8 mouse cellular contexts compared by ENCODE assay signal in genomic region chr1:14506201-14506830, GRCm38 (mm10).
DNase-seq lines count a peak whose midpoint lies in the region; ATAC-seq and TF ChIP-seq lines count a peak whose summit lies in the region.

No protein-coding gene starts in this region.

- H3K27ac ChIP-seq in kidney, embryonic 14.5 days (ENCODE audit: low read depth, low read length), result peak overlapping the region; percentile 37; the same call in 1 of the 2 replicates
- H3K27ac ChIP-seq in forebrain, embryonic 15.5 days (replicated peaks), result no peak overlapping the region
- H3K27ac ChIP-seq in intestine, postnatal 0 days (ENCODE audit: low read depth, low read length), result no peak overlapping the region

- peak overlapping the region; percentile 44 for H3K4me3 ChIP-seq in kidney, embryonic 14.5 days (ENCODE audit: low read length)
- peak overlapping the region; percentile 42 for H3K4me3 ChIP-seq in forebrain, embryonic 15.5 days
- peak overlapping the region; percentile 40 for H3K4me3 ChIP-seq in intestine, postnatal 0 days (ENCODE audit: low read depth, low read length)
- H3K4me3 ChIP-seq in megakaryocyte, embryonic 14.5 days (replicated peaks), result peak overlapping the region; percentile 91

- ATAC-seq in kidney, embryonic 14.5 days (ENCODE audit: low FRiP score, low TSS enrichment), result peak; percentile 91
- peak; percentile 86 for ATAC-seq in forebrain, embryonic 15.5 days (replicated peaks)
- no peak; the same call in 1 of the 2 replicates for ATAC-seq in intestine, postnatal 0 days

- under 1% methylated on average over 34 of the region's 34 CpGs for WGBS in kidney, embryonic 14.5 days
- 1% methylated on average over 34 of the region's 34 CpGs for WGBS in forebrain, embryonic 15.5 days
- 1% methylated on average over 27 of the region's 34 CpGs for WGBS in intestine, postnatal 0 days

- H3K9ac ChIP-seq in kidney, embryonic 14.5 days (ENCODE audit: low read depth, low read length), result peak overlapping the region; percentile 37; the same call in 1 of the 2 replicates
- peak overlapping the region; percentile 35 for H3K9ac ChIP-seq in forebrain, embryonic 15.5 days (replicated peaks)
- H3K9ac ChIP-seq in intestine, postnatal 0 days (ENCODE audit: low read depth, low read length), result no peak overlapping the region

- H3K4me2 ChIP-seq in kidney, embryonic 14.5 days (replicated peaks; ENCODE audit: low read depth, low read length), result peak overlapping the region; percentile 74
- H3K4me2 ChIP-seq in forebrain, embryonic 15.5 days (replicated peaks), result peak overlapping the region; percentile 79
- H3K4me2 ChIP-seq in intestine, postnatal 0 days (replicated peaks; ENCODE audit: low read depth), result peak overlapping the region; percentile 70

- H3K36me3 ChIP-seq in kidney, embryonic 14.5 days (ENCODE audit: control insufficient read depth, insufficient read depth, low read length), result no peaks in the 10 kb centered on the region
- H3K36me3 ChIP-seq in forebrain, embryonic 15.5 days, result no peaks in the 10 kb centered on the region
- H3K36me3 ChIP-seq in intestine, postnatal 0 days (ENCODE audit: control insufficient read depth, insufficient read depth), result no peaks in the 10 kb centered on the region
- H3K36me3 ChIP-seq in megakaryocyte, embryonic 14.5 days (replicated peaks; ENCODE audit: low read length), result no peaks in the 10 kb centered on the region

- no peak for TF ChIP-seq CTCF in intestine, postnatal 0 days (IDR thresholded peaks at IDR 0.05; ENCODE audit: low read depth)

- no peaks in the 10 kb centered on the region for H3K9me3 ChIP-seq in kidney, embryonic 14.5 days (ENCODE audit: control insufficient read depth, low read length)
- H3K9me3 ChIP-seq in forebrain, embryonic 15.5 days, result no peaks in the 10 kb centered on the region
- no peaks in the 10 kb centered on the region for H3K9me3 ChIP-seq in intestine, postnatal 0 days (ENCODE audit: control insufficient read depth)
- H3K9me3 ChIP-seq in megakaryocyte, embryonic 14.5 days, result no peaks in the 10 kb centered on the region

- H3K27me3 ChIP-seq in kidney, embryonic 14.5 days (ENCODE audit: control insufficient read depth, insufficient read depth, low read length), result peaks cover 31% of the 10 kb centered on the region
- H3K27me3 ChIP-seq in forebrain, embryonic 15.5 days, result peaks cover 51% of the 10 kb centered on the region
- peaks cover 42% of the 10 kb centered on the region for H3K27me3 ChIP-seq in intestine, postnatal 0 days (replicated peaks; ENCODE audit: control insufficient read depth, insufficient read depth, low read length)
- peaks cover 63% of the 10 kb centered on the region for H3K27me3 ChIP-seq in megakaryocyte, embryonic 14.5 days (replicated peaks)

- H3K4me1 ChIP-seq in kidney, embryonic 14.5 days (ENCODE audit: control insufficient read depth, insufficient read depth, low read length), result 0 out of 2 replicates have a peak, but pooled peaks cover 13% of the 10 kb centered on the region
- peaks cover 27% of the 10 kb centered on the region for H3K4me1 ChIP-seq in forebrain, embryonic 15.5 days
- no peaks in the 10 kb centered on the region; the same call in 1 of the 2 replicates for H3K4me1 ChIP-seq in intestine, postnatal 0 days (replicated peaks; ENCODE audit: control insufficient read depth, insufficient read depth, low read length)
- peaks cover 34% of the 10 kb centered on the region for H3K4me1 ChIP-seq in megakaryocyte, embryonic 14.5 days

- no peak for DNase-seq in kidney, adult 8-10 months
- DNase-seq in adrenal gland, postnatal 14 days, result peak; percentile 47
- peak; percentile 21 for DNase-seq in testis, postnatal 14 days (ENCODE audit: low spot score)
- no peak for DNase-seq in layer of hippocampus, adult 9-10 months (ENCODE audit: low spot score)

Comparison
In these comparisons a context has a peak if more than half of its experiments do, and no peak if none do; other contexts are left out.
1. H3K4me3 ChIP-seq: peak in every context shown above with its lines; median percentile 91 in megakaryocyte, embryonic 14.5 days; 44 in kidney, embryonic 14.5 days; 42 in forebrain, embryonic 15.5 days; 40 in intestine, postnatal 0 days.
2. DNase-seq: peak in adrenal gland, postnatal 14 days (single experiment) and testis, postnatal 14 days (single experiment); none in kidney, adult 8-10 months (0 of 2) and layer of hippocampus, adult 9-10 months (single experiment).
3. Peak in every context shown above with its lines, with median percentiles within 50 percentile points of each other: H3K4me2 ChIP-seq.